Mouse (Mus musculus) megakaryocyte, embryonic 14.5 days (primary cell): ENCODE data around the gene Sspo.

Experiments used
- FLI1 ChIP-seq: IDR thresholded peaks from 2 replicates; pipeline ENCODE4 v1.6.1; 2012; ENCODE audit warnings: low read length, inconsistent platforms, mixed read lengths
- GATA1 ChIP-seq: IDR thresholded peaks from 3 replicates; pipeline ENCODE4 v1.6.1; 2012; ENCODE audit warnings: mixed read lengths, low read length, inconsistent platforms, borderline replicate concordance

DNA sequence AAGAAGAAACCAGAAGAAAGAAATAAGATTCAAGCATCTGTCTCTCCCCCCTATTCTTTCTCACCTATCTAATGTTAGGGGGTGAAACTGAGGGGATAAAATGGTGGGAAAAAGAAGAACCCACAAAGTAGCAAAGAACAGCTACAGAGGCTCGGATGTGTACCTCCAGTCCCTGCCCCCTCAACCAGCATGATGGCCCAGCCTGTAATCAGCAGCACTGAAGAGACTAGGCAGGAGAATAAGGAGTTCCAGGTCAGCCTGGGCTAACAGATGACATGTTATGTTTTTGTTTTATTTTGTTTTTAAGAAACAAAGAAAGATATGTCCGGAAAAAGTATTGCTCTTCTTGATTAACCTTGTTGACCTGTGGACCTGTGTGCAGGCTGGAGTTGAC lies 55.8 kb downstream of the Sspo start:
- TF ChIP-seq GATA1 (no peak), FLI1 (no peak)
